Mouse (Mus musculus) kidney, embryonic 14.5 days (tissue): ENCODE measurements around the gene Hmgb1. TPM values are rescaled to one million over a fixed set of nuclear protein-coding genes. Genes with fewer than 3 reads are reported as not detected.

Source experiments
- ATAC-seq: fragments of 200-750 bp; cut with Nextera tagmentation; 2 replicates; pipeline ENCODE4 v1.8.0; 2017; ENCODE audit warnings: moderate number of reproducible peaks, mild to moderate bottlenecking, moderate TSS enrichment, moderate library complexity; ENCODE audit not compliant: low FRiP score, low TSS enrichment
- H3K27ac ChIP-seq: fragments of 300-500 bp; sonication (generic); 2 replicates; pipeline ENCODE4 v1.5.1; 2014; ENCODE audit warnings: low read depth, mild to moderate bottlenecking, low read length, moderate library complexity, mixed read lengths
- H3K27me3 ChIP-seq: fragments of 300-500 bp; sonication (generic); 2 replicates; pipeline ENCODE4 v1.6.1; 2014; ENCODE audit warnings: mild to moderate bottlenecking, low read length; ENCODE audit not compliant: control insufficient read depth, insufficient read depth
- H3K36me3 ChIP-seq: fragments of 300-500 bp; sonication (generic); 2 replicates; pipeline ENCODE4 v1.6.1; 2014; ENCODE audit warnings: low read length, mixed read lengths; ENCODE audit not compliant: control insufficient read depth, insufficient read depth
- H3K4me1 ChIP-seq: fragments of 300-500 bp; sonication (generic); 2 replicates; pipeline ENCODE4 v1.6.1; 2014; ENCODE audit warnings: low read length, mixed read lengths; ENCODE audit not compliant: control insufficient read depth, insufficient read depth
- H3K4me2 ChIP-seq: fragments of 300-500 bp; sonication (generic); replicated peaks from 2 replicates; pipeline ENCODE4 v1.6.1; 2014; ENCODE audit warnings: low read depth, mild to moderate bottlenecking, low read length
- H3K4me3 ChIP-seq: fragments of 300-500 bp; sonication (generic); 2 replicates; pipeline ENCODE4 v1.5.1; 2014; ENCODE audit warnings: mild to moderate bottlenecking, low read length
- H3K9ac ChIP-seq: fragments of 300-500 bp; sonication (generic); 2 replicates; pipeline ENCODE4 v1.6.1; 2014; ENCODE audit warnings: low read depth, mild to moderate bottlenecking, low read length, moderate library complexity
- H3K9me3 ChIP-seq: fragments of 300-500 bp; sonication (generic); 2 replicates; pipeline ENCODE4 v1.6.1; 2016; ENCODE audit warnings: low read length; ENCODE audit not compliant: control insufficient read depth
- WGBS: fragments of 180-500 bp; shearing (Covaris S2); extraction: QIAGEN DNeasy Blood & Tissue Kit; methylation state at CpG from one replicate; pipeline ENCODE4 v1.1.7; 2014; 5-methylcytosine and 5-hydroxymethylcytosine counted together
- polyA plus RNA-seq: library from polyadenylated mRNA; unstranded; fragments of >200 nt; fragmentation: Nextera tagmentation; extraction: Ambion mirVana; gene quantifications from 2 replicates; pipeline ENCODE4 v1.2.1, GENCODE M21; 2014

Hmgb1 gene
- polyA plus RNA-seq, 1 experiment from 2014 or later, result 1,862 TPM

GRCm38 (mm10) chr5:149128473-149128872, 55.8 kb downstream of the Hmgb1 start:
- ATAC-seq, result no peak
- H3K4me2 ChIP-seq, result no peak overlapping the region
- no peaks in the 10 kb centered on the region for H3K27me3 ChIP-seq
- no peak overlapping the region for H3K4me3 ChIP-seq
- H3K4me1 ChIP-seq, result no peaks in the 10 kb centered on the region
- no peak overlapping the region for H3K9ac ChIP-seq
- H3K27ac ChIP-seq, result no peak overlapping the region
- no peaks in the 10 kb centered on the region for H3K36me3 ChIP-seq
- H3K9me3 ChIP-seq, result no peaks in the 10 kb centered on the region
- 71% methylated on average over 15 of the region's 15 CpGs for WGBS

- Histone ChIP-seq H3K27me3 (no peaks in the 10 kb centered on the region), H3K9ac (no peak overlapping the region), H3K4me1 (no peaks in the 10 kb centered on the region), H3K4me2 (no peak overlapping the region), H3K36me3 (no peaks in the 10 kb centered on the region), H3K9me3 (no peaks in the 10 kb centered on the region), H3K4me3 (no peak overlapping the region), H3K27ac (no peak overlapping the region)
- WGBS, result 88% methylated on average over 6 of the region's 6 CpGs
- no peak for ATAC-seq
These were observed 60.5 kb downstream of the Hmgb1 start for GRCm38 (mm10) chr5:149123795-149124194.

- 79% methylated on average over 16 of the region's 16 CpGs for WGBS
- Histone ChIP-seq H3K9ac (no peak overlapping the region), H3K27ac (no peak overlapping the region), H3K36me3 (no peaks in the 10 kb centered on the region), H3K4me2 (no peak overlapping the region), H3K4me3 (no peak overlapping the region), H3K4me1 (peaks cover 10% of the 10 kb centered on the region), H3K27me3 (no peaks in the 10 kb centered on the region), H3K9me3 (no peaks in the 10 kb centered on the region)
- no peak for ATAC-seq
These were observed 64.9 kb downstream of the Hmgb1 start for GRCm38 (mm10) chr5:149119341-149119881.

GRCm38 (mm10) chr5:149117815-149118547, 66.3 kb downstream of the Hmgb1 start:
- peak; percentile 40; the same call in 1 of the 2 replicates for ATAC-seq
- WGBS, result 35% methylated on average over 7 of the region's 7 CpGs
- H3K4me3 ChIP-seq, result no peak overlapping the region
- no peak overlapping the region for H3K9ac ChIP-seq
- H3K36me3 ChIP-seq, result no peaks in the 10 kb centered on the region
- peaks cover 10% of the 10 kb centered on the region for H3K4me1 ChIP-seq
- no peak overlapping the region for H3K4me2 ChIP-seq
- no peak overlapping the region for H3K27ac ChIP-seq
- H3K27me3 ChIP-seq, result no peaks in the 10 kb centered on the region
- H3K9me3 ChIP-seq, result no peaks in the 10 kb centered on the region

- Histone ChIP-seq H3K36me3 (no peaks in the 10 kb centered on the region), H3K27me3 (no peaks in the 10 kb centered on the region), H3K9me3 (no peaks in the 10 kb centered on the region), H3K27ac (no peak overlapping the region), H3K4me3 (no peak overlapping the region), H3K4me2 (no peak overlapping the region), H3K9ac (no peak overlapping the region), H3K4me1 (peaks cover 10% of the 10 kb centered on the region)
- no peak for ATAC-seq
- WGBS, result 67% methylated on average over 9 of the region's 9 CpGs
These were observed 69.7 kb downstream of the Hmgb1 start for GRCm38 (mm10) chr5:149114587-149114986.

GRCm38 (mm10) chr5:149114034-149114433, 70.3 kb downstream of the Hmgb1 start:
- Histone ChIP-seq H3K27ac (no peak overlapping the region), H3K9me3 (no peaks in the 10 kb centered on the region), H3K4me3 (no peak overlapping the region), H3K9ac (no peak overlapping the region), H3K27me3 (no peaks in the 10 kb centered on the region), H3K4me1 (peaks cover 10% of the 10 kb centered on the region), H3K36me3 (no peaks in the 10 kb centered on the region), H3K4me2 (no peak overlapping the region)
- 83% methylated on average over 7 of the region's 7 CpGs for WGBS
- no peak for ATAC-seq

GRCm38 (mm10) chr5:149113439-149113838, 70.8 kb downstream of the Hmgb1 start:
- Histone ChIP-seq H3K27me3 (no peaks in the 10 kb centered on the region), H3K36me3 (no peaks in the 10 kb centered on the region), H3K9ac (no peak overlapping the region), H3K4me2 (no peak overlapping the region), H3K4me3 (no peak overlapping the region), H3K4me1 (peaks cover 10% of the 10 kb centered on the region), H3K27ac (no peak overlapping the region), H3K9me3 (no peaks in the 10 kb centered on the region)
- WGBS, result 68% methylated on average over 7 of the region's 7 CpGs
- ATAC-seq, result no peak

GRCm38 (mm10) chr5:149112559-149112958, 71.7 kb downstream of the Hmgb1 start:
- Histone ChIP-seq H3K4me1 (peaks cover under 1% of the 10 kb centered on the region), H3K9me3 (no peaks in the 10 kb centered on the region), H3K36me3 (no peaks in the 10 kb centered on the region), H3K27ac (no peak overlapping the region), H3K27me3 (no peaks in the 10 kb centered on the region), H3K4me2 (no peak overlapping the region), H3K4me3 (no peak overlapping the region), H3K9ac (no peak overlapping the region)
- WGBS, result 85% methylated on average over 5 of the region's 5 CpGs
- no peak for ATAC-seq

- H3K27me3 ChIP-seq, result no peaks in the 10 kb centered on the region
- no peaks in the 10 kb centered on the region for H3K9me3 ChIP-seq
- no peak overlapping the region for H3K9ac ChIP-seq
- H3K4me2 ChIP-seq, result no peak overlapping the region
- no peak overlapping the region for H3K4me3 ChIP-seq
- no peak overlapping the region for H3K27ac ChIP-seq
- 75% methylated on average over 3 of the region's 3 CpGs for WGBS
- H3K36me3 ChIP-seq, result no peaks in the 10 kb centered on the region
- no peak for ATAC-seq
- H3K4me1 ChIP-seq, result no peaks in the 10 kb centered on the region
These were observed 75.1 kb downstream of the Hmgb1 start for GRCm38 (mm10) chr5:149109220-149109619.
